Mouse (Mus musculus): ENCODE measurements around the gene Igsf11.

Gene Igsf11

DNA sequence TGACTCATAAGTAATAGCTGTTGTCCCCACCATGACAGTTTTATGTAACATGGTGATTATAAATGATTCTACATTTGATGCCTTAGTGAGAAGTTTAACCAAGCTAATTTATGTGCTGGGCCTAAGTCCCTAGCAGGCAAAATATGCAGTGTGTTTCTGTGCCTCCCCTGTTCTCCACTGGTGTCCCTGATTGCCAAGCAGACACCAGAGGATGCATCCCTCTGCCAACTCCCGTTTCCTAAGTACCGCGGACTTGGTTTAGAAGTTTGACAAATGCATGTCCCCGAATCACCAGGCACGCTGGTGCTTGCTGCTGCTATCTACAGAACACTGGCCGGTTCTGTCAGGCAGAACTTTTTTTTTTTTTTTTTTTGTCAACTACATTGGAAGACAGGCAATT, 39.0 kb downstream of the Igsf11 start:
- no peak for DNase-seq (ENCODE audit: low spot score in 2 of 2)

DNA sequence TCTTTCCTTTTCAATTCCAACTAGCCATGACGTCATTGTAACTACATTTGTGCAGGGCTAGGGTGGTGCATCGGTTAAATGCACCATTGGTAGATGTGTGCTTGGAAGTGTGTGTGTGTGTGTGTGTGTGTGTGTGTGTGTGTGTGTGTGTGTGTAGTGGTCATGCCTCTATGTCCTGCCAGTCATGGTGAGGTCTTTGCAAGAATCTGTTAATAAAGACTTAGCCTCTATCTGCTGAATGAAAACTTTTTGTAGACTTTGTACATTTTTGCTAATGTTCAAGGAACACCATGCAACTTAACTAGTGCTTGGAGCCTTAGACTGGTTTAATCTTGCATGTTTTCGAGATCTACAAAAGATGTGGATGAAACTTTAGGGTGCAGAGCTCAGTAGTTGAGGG, 48.3 kb downstream of the Igsf11 start:
- DNase-seq (ENCODE audit: low spot score in 2 of 2): no peak

DNA sequence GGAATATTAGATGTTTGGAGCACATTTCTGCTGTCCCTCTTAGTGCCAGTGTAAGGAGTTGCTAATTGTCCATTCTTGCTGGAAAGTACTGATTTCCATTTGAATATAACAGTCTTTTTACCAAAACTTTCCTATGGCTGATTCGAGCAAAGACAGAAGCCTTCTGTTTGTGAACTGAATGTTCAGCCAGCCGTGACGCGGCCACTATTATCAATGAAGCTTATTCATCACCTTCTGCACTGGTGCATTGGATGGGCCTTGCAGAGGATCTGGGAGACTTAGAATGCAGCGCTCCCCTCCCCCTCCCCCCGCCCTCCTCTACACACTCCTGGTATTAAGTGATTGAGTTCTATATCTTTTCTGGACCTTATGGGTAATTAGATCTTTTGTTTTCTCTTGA, 48.8 kb downstream of the Igsf11 start:
- peak in 1 of 2 experiments; percentile 74 for DNase-seq (ENCODE audit: low spot score in 2 of 2)

DNA sequence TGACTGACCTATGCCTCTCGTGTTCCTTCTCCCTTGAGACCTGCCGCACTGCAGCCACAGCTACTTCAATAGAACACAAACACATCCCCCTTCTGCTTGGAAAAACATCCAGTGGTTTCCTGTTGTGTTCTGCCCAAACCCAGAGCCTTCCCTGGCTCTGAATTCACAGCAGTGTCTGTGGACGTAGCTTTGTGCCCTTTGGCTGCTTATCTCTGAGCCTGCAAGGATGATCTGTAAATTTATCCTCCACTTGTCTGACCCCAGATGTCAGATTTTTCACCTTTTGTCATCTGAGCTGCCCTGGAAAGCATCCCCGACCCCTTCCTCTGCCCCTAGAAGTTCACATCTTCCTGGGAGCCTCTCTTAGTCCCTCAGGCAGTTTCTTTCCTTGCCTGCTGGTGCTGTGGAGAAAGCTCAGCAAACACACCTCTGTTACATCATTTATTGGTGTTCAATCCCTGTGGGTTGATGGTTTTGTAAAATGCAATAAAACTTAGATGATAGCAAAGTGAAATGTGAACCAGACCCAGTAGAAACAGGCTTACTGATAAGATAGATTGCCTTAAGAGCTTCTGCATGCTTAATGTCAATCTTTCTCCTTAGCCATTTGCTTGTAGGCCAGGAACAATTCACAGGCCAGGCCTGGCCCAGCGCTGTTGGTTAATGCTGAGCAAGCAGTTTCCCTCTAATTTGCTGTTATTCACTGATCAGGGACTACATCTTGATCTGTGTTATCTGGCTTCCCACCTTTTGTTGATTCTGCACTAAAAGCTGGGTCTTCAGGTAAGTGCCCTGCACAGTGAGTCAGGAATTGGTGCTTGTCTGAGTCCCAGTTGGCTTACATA, 51.5 kb downstream of the Igsf11 start:
- DNase-seq (ENCODE audit: low spot score in 2 of 2): no peak

DNA sequence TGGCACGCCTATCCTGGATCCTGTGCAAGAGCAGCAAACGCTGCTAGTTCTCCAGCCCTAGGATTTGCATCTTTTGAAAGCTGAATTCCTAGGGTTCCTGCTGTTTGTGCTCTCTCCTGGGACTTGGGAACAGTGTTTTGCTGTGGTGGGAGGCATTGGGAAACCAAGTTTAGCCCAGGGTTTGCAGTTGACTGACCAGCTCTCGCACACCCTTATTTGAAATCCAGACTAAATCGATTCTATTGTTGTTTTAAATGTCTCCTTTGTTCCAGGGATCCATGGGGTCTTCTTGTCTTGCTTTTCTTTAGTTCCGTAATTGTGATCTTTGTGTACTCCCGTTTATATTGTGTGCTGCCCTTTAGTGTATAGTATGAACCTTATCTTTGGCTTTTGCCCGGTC, 52.6 kb downstream of the Igsf11 start:
- DNase-seq (ENCODE audit: low spot score in 2 of 2): no peak

DNA sequence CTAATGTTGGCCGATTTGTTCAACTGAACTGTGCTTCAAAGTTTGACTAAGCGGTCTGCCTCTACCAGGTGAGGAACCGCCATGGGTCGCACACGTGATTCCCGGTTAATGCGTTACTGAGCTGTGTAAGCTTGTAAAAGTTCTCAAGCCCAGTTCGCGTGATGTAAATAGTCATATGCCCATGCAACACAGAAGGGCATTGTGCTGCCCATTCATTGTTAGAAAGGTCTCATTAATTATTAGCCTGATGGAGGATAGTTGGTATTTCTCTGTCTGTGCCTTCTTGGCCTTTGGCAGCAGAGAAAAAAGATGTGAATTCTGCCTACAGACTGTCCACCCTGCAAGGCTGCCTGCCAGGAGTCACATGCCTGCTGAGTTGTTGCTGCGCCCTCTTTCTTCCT, 53.1 kb downstream of the Igsf11 start:
- no peak for DNase-seq (ENCODE audit: low spot score in 2 of 2)

DNA sequence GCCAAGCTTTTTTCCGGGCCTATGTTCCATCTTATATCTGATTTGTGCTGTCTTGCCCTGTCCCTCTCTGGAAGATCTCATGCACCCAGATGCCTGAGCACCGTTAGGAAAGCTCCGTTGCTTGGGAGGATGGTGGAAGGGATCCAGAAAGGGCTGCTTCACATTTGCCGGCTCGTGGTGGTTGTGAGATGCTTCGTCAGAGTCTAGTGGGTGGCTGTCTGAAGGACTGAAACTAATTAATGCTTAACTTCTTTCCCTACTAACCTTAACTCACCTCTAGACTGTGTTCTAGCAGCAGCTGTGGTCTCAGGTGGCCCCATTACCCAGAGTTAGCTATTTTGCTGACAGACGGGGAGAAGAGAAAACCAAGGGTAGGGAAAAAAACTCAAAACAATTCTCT, 54.0 kb downstream of the Igsf11 start:
- DNase-seq (ENCODE audit: low spot score in 2 of 2): peak; percentile 73 to 74

DNA sequence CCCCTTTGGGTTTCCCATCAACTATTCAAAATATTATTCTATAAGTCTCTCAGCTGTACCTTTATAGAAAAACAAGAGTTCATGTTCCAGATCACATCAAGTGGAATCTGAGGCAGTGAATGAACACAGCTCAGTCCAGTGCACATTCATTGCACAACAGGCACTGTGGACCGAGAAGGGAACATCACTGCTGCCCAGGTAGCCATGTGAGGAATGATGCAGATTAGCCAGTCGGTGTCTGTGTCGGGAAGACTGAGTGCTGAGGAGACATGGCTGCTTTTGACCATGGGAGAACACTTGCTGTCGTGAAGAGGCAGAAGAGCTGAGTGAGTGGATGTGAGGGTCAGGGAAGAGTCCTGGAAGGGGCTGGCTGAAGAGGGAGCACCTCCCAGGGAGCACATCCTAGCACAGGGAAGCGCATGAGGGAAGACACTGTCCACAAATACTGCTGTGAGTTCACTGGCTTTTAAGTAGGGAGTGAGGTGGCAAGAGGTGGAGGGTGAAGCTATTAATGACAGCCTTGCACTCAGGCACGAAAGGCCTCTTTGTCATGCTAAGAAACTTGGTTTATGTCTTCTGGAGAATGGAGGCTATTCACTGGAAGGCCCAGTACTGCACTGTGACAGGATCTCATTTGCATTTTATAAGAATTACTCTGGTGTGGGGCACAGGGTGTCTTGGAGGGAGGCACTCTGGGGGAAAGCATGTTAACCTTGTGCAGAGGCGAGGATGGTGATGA, 54.8 kb downstream of the Igsf11 start:
- no peak for DNase-seq (ENCODE audit: low spot score in 2 of 2)

DNA sequence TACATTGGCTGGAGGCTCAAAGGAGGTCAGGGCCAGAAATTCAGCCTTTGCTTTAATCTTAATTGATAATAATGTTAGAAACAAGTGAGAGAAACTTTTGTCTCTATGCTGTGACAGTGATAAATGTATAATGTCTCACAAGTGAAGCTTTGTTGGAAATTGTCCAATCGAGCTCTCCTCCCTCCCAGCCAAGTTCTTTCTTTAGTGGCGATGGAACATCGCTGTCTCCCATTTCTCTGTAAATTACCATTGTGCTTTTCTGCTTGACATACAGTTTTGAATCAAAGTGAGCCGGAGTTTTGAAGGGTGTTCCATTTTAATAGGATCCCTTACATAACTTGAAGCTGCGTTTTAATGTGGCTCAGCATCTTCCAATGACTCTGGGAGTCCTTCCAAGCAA, 56.0 kb downstream of the Igsf11 start:
- no peak for DNase-seq (ENCODE audit: low spot score in 2 of 2)

DNA sequence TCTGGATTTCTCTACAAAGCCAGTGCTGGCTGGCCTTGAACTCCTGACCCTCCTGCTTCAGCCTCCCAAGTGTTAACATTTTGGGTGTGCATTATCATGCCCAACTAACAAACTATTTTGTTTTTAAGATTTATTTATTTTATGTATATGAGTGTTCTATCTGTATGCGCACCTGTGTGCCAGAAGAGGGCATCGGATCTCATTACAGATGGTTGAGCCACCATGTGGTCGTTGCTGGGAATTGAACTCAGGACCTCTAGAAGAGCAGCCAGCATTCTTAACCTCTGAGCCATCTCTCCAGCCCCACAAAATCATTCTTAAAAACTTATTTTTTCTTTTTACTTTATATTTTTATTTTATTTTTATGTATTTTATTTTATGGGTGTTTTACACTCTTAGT, 60.4 kb downstream of the Igsf11 start:
- DNase-seq (ENCODE audit: low spot score in 2 of 2): no peak

DNA sequence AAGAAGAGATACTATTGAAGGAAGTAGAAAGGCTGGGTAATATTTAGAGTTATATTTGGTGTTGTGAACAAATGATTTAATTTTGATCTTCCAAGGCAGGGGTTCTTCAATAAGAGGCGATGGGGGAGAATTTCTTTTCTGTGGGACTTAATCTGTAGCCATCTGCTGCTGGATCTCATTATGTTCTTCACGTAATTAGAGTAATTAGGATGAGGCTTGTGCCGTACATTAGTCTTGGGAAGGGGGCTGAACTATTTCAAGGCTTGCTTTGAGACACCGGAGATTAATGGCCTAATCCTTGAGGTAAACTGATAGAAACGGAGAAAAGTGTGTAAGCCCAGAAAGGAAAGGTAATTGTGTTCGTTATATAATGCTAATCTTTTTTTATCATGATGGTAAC, 61.4 kb downstream of the Igsf11 start:
- no peak for DNase-seq (ENCODE audit: low spot score in 2 of 2)

DNA sequence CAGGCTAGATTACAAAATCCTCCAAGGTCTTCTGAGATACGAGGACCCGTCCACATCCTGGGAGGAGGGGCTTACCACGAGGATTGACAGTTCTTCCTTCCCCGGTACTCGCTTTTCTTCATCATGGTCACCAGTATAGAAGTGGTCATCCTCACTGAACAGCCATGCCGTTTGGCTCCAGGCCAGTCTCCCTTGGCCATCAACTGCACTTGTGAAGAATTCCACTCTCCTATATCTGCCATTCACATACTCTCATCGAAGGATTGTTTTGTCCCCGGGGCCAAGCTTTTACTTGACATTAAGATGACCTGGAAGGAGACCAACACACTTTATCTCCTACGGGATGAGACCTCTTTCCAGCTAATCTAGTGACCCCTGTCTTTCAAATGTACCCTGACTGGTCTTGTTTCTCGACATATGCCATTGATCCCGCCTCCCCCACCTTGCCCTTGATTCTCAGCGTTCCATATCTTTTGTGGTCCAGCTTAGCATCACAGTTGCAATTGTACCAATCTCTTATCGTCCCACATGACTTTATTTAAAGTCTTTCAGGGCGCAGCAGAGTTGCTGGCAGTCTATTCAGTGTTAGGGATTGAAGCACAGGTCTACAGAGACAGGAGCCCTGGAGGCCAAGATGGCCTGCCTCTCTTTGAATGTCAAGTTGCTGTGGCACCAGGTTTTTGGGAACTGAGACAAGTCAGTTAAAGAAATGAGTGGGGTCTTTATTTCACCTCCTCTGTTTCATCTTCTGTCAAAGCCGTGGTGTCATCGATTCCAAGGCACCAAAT, 62.2 kb downstream of the Igsf11 start:
- no peak for DNase-seq (ENCODE audit: low spot score in 2 of 2)

DNA sequence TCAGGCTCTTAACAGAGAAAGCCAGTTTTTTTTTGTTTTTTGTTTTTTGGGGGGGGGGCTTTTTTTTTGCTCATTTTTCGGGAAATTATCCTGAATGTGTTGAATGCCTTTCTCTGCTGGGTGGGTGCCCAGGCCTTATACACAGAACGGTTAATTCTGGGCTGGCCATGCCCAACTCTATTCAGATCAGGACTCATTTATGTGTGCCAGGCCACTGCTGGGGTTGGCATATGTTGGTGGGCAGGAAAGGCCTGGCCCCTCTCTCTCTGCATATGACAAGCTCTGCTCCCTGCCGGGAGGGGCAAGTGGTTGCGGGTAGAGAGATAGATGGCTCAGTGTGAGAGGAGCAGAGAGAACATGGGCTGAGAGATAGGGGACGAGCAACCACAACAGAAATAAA, 62.8 kb downstream of the Igsf11 start:
- DNase-seq (ENCODE audit: low spot score in 2 of 2): no peak

DNA sequence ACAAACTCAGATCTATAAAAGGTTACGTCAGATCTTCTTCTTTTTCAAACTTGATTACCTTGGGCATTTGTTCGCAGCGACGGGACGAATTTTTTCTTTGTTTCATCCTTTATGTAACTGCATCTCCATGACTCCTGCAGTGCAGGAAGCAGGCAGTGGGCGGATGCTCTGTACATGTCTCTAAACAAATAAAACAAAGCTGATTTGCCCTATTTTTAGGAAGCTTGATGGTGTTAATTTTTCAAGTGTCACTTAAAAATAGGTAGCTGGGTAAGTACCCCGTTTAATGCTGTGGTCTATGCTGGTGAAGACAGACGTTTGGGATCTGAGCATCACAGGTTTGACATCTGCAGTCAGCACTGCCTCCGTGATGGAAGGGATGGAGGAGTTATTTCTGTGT, 66.3 kb downstream of the Igsf11 start:
- DNase-seq (ENCODE audit: low spot score in 2 of 2): no peak

DNA sequence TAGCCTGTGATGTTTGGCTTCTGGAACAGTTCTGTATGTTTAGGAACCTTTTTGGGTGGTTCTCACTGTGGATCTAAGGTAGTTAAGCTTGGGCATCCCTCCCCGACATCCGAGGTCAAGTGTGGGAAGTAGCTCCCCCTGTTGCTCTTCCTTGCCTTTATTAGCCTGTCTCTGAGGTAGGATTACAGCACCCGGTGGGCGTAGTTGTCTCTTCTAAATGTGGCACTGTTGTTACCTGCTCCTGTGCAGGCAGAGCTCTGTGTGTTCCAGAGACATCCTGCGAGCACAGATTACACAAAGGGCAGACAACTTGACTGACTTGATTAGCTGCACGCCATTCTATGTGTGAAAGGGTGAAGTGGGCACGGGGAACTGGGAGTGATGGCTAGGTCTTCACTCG, 68.1 kb downstream of the Igsf11 start:
- no peak for DNase-seq (ENCODE audit: low spot score in 2 of 2)

DNA sequence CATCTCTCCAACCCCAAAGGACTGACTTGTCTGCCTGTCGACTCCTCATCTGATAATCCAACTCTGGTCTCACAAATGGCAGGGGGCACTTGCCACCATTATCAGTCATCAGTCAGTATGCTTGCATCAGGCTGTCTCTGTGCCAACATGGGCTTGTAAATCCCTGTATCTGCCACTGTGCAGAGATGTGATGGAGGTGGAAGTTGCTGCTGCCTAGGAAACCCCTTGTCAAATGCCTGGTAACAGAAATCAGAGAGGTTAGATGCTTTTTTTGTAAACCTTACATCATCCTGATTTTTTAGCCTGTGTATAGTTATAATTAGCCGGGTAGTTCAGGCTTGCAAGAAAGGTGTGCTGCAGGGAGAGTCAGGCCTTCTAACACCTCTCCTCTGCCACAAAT, 69.4 kb downstream of the Igsf11 start:
- no peak for DNase-seq (ENCODE audit: low spot score in 2 of 2)

DNA sequence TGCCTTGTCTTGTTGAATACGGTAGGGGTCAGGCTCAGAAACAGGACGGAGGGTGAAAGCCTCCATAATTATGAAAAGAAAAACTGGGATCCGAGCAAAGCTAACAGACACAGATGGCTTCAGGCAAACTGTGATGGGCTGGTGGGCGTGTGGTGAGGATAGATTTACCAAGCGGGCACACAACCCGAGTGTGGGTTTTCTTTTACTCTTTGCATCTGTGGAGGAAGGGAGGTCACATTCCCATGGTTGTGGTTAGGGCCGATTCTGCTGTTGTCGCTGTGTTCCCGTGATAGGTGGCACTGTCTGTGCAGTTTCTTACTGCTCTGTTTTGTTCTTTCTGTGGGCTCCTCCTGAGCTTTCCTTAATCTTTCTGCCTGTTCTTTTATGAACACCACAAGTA, 70.2 kb downstream of the Igsf11 start:
- peak in 1 of 2 experiments; percentile 76 for DNase-seq (ENCODE audit: low spot score in 2 of 2)

DNA sequence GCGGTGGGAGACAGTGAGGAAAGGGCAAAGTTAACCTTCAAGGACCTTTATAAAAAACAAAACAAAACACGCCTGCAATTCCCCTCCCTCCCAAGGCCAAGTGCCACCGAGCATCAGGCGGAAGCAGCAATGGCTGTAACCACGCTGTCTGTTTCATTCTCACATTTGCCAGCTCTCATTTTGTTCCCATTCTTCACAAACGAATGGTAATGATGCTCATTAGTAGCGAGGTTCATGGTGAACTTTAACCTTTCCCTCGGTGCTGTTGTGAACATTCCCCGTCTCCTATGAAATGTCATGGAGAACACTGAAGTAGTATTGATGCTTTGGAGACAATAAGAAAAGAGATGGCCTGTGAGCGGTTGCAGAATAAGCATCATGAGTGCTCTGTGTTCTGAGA, 74.6 kb downstream of the Igsf11 start:
- no peak for DNase-seq (ENCODE audit: low spot score in 2 of 2)

DNA sequence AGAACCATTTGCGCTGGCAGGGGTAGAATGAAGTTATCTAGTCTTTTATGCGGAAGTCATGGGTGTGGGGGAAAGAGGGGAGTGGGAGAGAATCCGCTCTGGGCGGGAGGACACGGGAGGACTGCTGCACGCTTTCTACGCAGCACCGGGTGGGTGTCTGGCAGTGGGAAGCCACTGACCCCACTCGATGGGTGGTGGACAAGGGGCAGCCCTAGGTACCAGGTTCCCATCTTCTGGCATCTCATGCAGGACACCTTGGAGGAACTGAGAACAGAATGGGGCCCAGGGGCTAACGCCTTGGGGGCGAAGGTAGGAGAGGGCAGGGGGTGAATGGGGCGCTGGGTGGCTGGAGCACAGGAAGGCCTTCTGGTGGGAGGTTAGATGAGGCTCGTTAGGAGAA, 83.7 kb downstream of the Igsf11 start:
- no peak for DNase-seq (ENCODE audit: low spot score in 2 of 2)

DNA sequence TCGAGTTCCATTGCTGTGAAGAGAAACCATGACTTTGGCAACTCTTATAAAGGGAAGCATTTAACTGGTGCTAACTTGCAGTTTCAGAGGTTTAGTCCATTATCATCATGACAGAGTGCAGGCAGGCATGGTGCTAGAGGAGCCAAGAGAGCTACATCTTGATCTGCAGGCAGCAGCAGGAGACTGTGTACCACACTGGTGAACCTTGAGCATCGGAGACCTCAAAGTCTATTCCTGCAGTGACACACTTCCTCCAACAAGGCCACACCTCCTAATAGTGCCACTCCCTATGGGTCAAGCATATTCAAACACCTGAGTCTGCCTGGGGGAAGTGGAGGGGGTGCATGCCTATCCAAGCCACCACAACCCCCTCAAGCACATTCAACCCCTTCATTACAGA, 86.1 kb downstream of the Igsf11 start:
- no peak for DNase-seq (ENCODE audit: low spot score in 2 of 2)

DNA sequence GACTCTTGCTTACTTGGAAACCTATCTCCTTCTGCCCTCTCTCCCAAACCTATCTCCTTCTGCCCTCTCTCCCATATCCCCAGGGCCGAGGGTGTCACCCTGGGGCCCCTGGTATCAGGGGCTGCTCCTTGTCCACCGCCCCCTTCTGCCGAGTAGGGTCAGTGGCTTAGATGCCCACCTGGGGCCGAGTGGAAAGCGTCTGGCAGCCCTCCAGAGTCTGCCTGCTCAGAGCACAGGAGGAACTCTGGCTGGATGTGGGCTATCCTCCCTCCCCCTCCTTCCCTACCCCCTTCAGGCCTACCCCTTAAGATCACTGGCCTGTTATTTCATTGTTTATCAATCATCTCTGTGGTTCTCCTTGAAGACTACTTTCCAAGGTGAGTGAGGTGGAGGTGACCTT, 88.1 kb downstream of the Igsf11 start:
- DNase-seq (ENCODE audit: low spot score in 2 of 2): no peak

DNA sequence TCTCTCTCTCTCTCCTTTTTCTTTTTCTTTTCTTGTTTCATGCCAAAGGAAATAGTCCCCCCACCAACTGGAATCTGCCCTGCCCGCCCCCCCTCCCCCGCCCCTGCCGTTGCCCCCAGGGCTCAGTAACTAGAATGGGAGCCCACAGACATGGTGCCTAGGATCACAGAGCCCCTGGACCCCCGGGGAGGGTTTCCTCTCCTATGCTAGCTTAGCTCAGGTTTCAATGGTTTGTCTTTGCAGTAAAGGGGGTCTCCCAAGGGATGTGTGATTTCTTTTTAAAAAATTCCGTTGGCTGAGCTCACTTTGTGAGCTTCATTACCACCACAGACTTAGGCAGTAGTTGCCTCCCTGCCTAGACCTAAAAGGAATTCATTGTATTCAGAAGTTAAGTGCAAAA, 89.6 kb downstream of the Igsf11 start:
- DNase-seq (ENCODE audit: low spot score in 2 of 2): no peak
